Mouse (Mus musculus) liver, adult 2 months (tissue): Measurements from ENCODE around the gene Ptprg. TPM values are rescaled to one million over a fixed set of nuclear protein-coding genes. Genes with fewer than 3 reads are reported as not detected.

Experiments
- DNase-seq: peaks from one replicate; pipeline ENCODE4 v3.0.0-alpha.2; 2011; ENCODE audit warnings: low read depth, low spot score; ENCODE audit errors: extremely low read depth
- H3K27ac ChIP-seq: fragments of 200-500 bp; replicated peaks from 2 replicates; pipeline ENCODE4 v1.5.1; 2012; ENCODE audit warnings: low read depth, mild to moderate bottlenecking, control low read depth, inconsistent platforms, low read length; ENCODE audit not compliant: insufficient read depth
- H3K27me3 ChIP-seq: fragments of 200-500 bp; 2 replicates; pipeline ENCODE4 v1.6.1; 2012; ENCODE audit warnings: mild to moderate bottlenecking, moderate library complexity, low read length, inconsistent platforms; ENCODE audit not compliant: control insufficient read depth, insufficient read depth
- H3K36me3 ChIP-seq: fragments of 200-500 bp; 2 replicates; pipeline ENCODE4 v1.6.1; 2012; ENCODE audit warnings: low read length, inconsistent platforms; ENCODE audit not compliant: control insufficient read depth, insufficient read depth
- H3K4me1 ChIP-seq: fragments of 200-500 bp; 2 replicates; pipeline ENCODE4 v1.6.1; 2011; ENCODE audit warnings: low read length; ENCODE audit not compliant: control insufficient read depth, insufficient read depth
- H3K4me3 ChIP-seq: fragments of 200-500 bp; 2 replicates; pipeline ENCODE4 v1.5.1; 2011; ENCODE audit warnings: low read depth, mild to moderate bottlenecking, control low read depth, low read length, moderate library complexity; ENCODE audit not compliant: insufficient read depth
- H3K79me2 ChIP-seq: fragments of 200-500 bp; 2 replicates; pipeline ENCODE4 v1.6.1; 2012; ENCODE audit warnings: inconsistent platforms, mild to moderate bottlenecking, low read length, moderate library complexity; ENCODE audit not compliant: control insufficient read depth, insufficient read depth
- H3K9ac ChIP-seq: fragments of 200-500 bp; 2 replicates; pipeline ENCODE4 v1.6.1; 2012; ENCODE audit warnings: low read depth, mild to moderate bottlenecking, control low read depth, inconsistent platforms, low read length
- CTCF ChIP-seq: fragments of 200-500 bp; IDR thresholded peaks from 2 replicates; pipeline ENCODE4 v1.5.1; 2011; ENCODE audit warnings: low read depth, low read length, control low read depth
- POLR2A ChIP-seq: fragments of 200-500 bp; IDR thresholded peaks from 2 replicates; pipeline ENCODE4 v1.6.1; 2011; ENCODE audit warnings: low read length, control low read depth; ENCODE audit not compliant: insufficient read depth; ENCODE audit errors: extremely low read depth
- WGBS: fragments of 180-500 bp; shearing (Covaris S2); methylation state at CpG from one replicate; pipeline ENCODE4 v1.1.7; 2018; 5-methylcytosine and 5-hydroxymethylcytosine counted together
- polyA plus RNA-seq: library from polyadenylated mRNA; depleted of rRNA; stranded (reverse); fragments of >200 nt; gene quantifications from 2 replicates; pipeline ENCODE4 v1.2.3, GENCODE M21; 2012
- total RNA-seq: library from RNA; depleted of rRNA; stranded (reverse); fragments of >200 nt; gene quantifications from 2 replicates; pipeline ENCODE4 v1.2.3, GENCODE M21; 2014

Gene Ptprg
- total and polyA plus RNA-seq, 2 experiments, result 17.4 to 19.9 TPM

DNA sequence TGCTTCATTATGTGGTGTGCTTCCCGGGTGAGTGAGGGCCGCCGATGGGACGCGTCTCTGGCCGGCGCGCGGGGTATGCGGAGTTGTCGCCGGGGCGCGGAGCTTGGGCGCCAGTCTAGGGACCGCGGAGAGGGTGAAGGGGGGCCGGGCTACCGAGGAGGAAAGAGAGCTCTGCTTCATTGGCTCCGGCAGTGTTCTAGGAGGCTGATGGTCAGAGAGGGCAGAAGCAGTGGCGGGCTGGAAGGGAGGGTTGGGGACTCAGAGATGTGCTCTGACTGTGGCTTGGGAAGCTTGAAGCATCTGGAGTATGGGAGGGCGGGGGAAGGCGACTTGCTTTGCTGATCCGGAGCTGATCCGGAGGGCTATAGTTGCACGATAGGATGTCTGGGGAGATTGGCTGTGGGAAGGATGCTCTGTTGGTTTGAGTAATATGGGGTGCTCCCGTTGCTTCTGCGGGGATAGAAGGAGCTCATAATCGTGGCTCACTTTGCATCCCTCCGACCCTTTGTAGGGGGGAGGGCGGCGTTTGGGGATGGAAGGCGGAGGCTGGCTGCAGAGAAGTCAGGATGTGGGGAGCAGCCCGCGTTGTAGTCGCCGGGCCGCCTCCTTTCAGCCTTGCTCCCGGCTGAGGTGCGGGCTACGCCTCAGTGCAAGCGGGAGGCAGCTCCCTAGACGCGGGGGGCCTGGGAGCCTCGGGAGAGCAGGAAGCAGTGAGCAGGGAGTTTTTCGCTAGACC is 1.1 kb downstream of the Ptprg start:
- H3K79me2 ChIP-seq, result peaks cover 29% of the 10 kb centered on the region
- no peak for TF ChIP-seq POLR2A
- no peak for TF ChIP-seq CTCF
- no peaks in the 10 kb centered on the region for H3K36me3 ChIP-seq
- DNase-seq, result peak; percentile 19
- peak overlapping the region; percentile 71 for H3K4me3 ChIP-seq
- under 1% methylated on average over 46 of the region's 46 CpGs for WGBS
- H3K27me3 ChIP-seq, result no peaks in the 10 kb centered on the region
- peak overlapping the region; percentile 88 for H3K27ac ChIP-seq
- peak overlapping the region; percentile 94 for H3K9ac ChIP-seq
- peaks cover 16% of the 10 kb centered on the region for H3K4me1 ChIP-seq

DNA sequence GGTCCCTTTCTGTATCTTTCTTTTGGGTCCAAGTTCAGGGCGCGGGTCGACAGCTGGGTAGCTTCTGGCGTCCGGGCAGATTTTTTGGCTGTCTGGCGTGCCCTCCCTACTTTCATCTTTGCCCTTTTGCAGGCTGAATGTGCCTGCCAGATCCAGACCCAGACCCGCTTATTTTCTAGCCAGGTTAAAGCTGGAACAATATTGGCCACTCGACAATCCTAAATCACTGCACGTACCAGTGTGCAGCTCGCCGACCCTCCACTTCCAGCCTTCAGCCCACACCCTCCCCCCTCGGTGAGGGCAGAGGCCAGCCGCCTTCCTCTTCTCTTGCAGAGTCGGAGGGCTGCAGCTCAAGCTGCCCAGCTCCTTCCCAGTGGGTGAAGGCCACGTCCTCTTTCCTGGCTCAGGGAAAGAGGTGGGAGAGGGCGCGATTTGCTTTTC is 1.7 kb downstream of the Ptprg start:
- no peak overlapping the region for H3K27ac ChIP-seq
- WGBS, result 1% methylated on average over 17 of the region's 17 CpGs
- TF ChIP-seq POLR2A (no peak), CTCF (no peak)
- peak overlapping the region; percentile 94 for H3K9ac ChIP-seq
- peak; percentile 47 for DNase-seq
- no peaks in the 10 kb centered on the region for H3K36me3 ChIP-seq
- H3K27me3 ChIP-seq, result no peaks in the 10 kb centered on the region
- peaks cover 33% of the 10 kb centered on the region for H3K79me2 ChIP-seq
- peaks cover 16% of the 10 kb centered on the region for H3K4me1 ChIP-seq
- peak overlapping the region; percentile 71 for H3K4me3 ChIP-seq

DNA sequence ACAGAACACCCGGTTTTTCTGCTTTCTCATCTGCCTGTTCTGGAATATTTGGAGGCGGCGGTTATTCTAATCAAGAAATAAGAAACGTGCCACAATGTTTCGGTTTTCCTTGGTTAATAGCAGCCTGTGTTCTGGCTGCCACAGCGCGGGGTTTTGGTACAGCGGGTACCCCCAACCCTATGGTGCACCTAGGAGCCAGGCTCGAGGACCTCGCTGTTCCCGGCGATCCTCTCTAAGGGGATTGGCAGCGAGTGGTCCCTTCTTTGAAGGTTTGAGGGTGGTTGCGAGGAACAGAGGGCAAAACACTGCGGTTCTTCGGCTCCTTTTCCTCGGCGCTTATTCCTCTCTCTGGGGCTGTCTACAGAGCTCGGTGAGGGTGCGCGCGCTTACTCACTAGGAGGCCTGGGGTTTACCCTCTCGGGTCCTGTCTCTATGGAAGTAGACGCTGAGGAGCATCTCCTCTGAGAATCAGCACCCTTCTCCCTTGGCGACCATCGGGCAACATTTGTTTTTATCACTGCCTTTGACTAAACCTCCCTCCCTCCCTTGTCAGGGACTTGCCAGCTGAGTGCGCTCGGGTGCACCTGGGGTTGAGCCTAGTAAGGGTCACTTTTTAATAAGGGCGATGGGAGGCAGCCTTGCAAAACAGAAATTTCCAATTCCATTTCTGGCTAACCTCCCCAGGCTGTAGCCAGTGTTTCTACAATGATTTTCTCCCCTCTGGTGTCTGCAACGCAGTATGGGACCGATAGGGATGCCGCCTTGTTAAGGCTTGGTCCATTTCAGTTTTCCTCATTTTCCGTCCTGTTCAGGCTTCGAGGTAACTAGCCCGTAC is 2.4 kb downstream of the Ptprg start:
- Histone ChIP-seq H3K9ac (peak overlapping the region; percentile 32), H3K4me1 (peaks cover 16% of the 10 kb centered on the region), H3K79me2 (peaks cover 34% of the 10 kb centered on the region), H3K36me3 (no peaks in the 10 kb centered on the region), H3K4me3 (peak overlapping the region; percentile 71), H3K27me3 (no peaks in the 10 kb centered on the region), H3K27ac (no peak overlapping the region)
- DNase-seq, result no peak
- TF ChIP-seq CTCF (no peak), POLR2A (no peak)
- 4% methylated on average over 35 of the region's 35 CpGs for WGBS

DNA sequence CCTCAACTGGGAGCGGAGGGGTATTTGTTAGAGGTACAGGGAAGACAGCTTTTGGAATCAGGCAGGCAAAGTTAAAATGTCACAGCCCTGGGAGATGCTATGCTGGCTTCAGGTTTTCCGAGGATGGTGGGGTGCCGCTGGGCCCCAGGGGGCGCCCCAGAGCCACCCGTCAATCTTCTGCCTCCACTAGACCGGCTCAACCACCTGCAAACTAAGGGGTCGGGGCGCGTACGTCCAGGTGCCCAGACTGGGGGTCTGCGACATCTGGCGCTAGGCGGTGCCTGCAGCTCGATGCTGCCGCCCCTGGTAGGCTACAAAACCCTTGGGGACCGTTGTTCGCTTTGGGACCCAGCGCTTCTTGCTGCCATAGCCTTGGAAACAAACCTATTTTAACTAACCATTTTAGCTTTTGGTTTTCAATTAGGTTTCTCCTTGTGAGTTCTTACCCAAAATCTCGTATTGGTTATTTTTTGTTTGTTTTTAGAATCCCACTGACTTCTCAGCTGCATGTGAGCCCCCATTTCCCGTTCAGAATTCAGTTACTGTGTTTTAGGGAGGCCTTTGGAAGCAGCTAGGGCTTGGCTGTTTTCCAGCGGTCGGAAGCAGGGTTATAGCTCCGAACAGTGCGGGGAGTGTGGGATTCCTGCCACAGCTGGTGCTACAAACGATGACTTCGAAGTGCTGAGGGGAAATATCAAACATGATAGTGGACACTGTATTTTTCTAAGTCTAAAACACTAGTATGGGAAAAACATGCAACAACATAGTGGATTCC is 3.2 kb downstream of the Ptprg start:
- Histone ChIP-seq H3K4me3 (peak overlapping the region; percentile 47), H3K4me1 (peaks cover 22% of the 10 kb centered on the region), H3K27ac (no peak overlapping the region), H3K36me3 (no peaks in the 10 kb centered on the region), H3K79me2 (peaks cover 37% of the 10 kb centered on the region), H3K9ac (peak overlapping the region; percentile 45), H3K27me3 (no peaks in the 10 kb centered on the region)
- no peak for DNase-seq
- 7% methylated on average over 26 of the region's 26 CpGs for whole genome bisulfite sequencing
- no peak for TF ChIP-seq POLR2A
- peak; percentile 77 for TF ChIP-seq CTCF

DNA sequence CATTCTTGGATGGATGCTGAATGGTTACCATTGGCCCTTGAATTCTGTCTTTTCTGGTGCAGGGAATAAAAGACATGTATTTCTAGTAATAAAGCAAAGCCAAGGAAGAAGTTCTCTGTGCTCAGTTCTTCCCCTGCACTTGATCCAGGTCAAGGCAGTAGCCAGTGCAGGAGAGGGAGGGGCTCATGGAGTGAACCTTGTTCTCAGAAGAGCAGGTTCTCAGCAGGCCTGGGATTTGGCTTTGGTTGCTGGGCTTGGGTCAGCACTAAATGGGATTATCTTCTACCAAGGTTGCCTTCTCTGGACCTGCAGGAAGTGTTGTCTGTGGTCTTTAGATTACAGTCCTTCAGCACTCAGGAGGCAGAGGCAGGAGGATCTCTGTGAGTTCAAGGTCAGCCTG is 5.2 kb downstream of the Ptprg start:
- Histone ChIP-seq H3K36me3 (no peaks in the 10 kb centered on the region), H3K9ac (no peak overlapping the region), H3K4me1 (peaks cover 20% of the 10 kb centered on the region), H3K27me3 (no peaks in the 10 kb centered on the region), H3K27ac (no peak overlapping the region), H3K79me2 (peaks cover 39% of the 10 kb centered on the region), H3K4me3 (no peak overlapping the region)
- TF ChIP-seq POLR2A (no peak), CTCF (no peak)
- no peak for DNase-seq
